8 mouse cellular contexts compared by ENCODE assay signal in the genomic region with DNA sequence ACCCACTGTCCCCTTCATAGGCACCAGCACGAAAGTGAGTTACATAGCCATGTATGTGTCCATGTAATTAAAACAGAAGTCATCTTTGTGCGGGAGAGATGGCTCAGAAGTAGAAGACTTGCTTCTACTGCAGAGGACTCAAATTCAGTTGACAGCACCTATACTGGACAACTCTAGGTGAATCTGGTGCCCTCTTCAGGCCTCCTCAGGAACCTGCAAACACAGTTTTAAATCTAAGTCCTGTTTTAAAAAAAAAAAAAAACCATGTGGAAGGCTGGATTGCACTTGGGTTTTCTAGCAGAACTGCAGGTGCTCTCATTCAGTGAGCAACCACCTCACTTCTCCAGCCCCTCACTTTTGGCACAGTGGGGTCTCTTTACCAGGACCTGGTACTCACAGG. TPM values are rescaled to one million over a fixed set of nuclear protein-coding genes. Genes with fewer than 3 reads are reported as not detected.
DNase-seq lines count a peak whose midpoint lies in the region; ATAC-seq lines count a peak whose summit lies in the region.

No protein-coding gene starts in this region.

- peaks cover 7% of the 10 kb centered on the region for H3K4me1 ChIP-seq in liver, embryonic 11.5 days (replicated peaks; ENCODE audit: control insufficient read depth, insufficient read depth, low read length)
- H3K4me1 ChIP-seq in liver, embryonic 15.5 days (replicated peaks) = peaks cover 13% of the 10 kb centered on the region

- H3K4me3 ChIP-seq in liver, embryonic 11.5 days (ENCODE audit: low read depth, low read length) = no peak overlapping the region
- H3K4me3 ChIP-seq in liver, embryonic 15.5 days (replicated peaks) = no peak overlapping the region

- 72% methylated on average over 2 of the region's 2 CpGs for WGBS in liver, embryonic 11.5 days
- 38% methylated on average over 2 of the region's 2 CpGs for WGBS in liver, embryonic 15.5 days (ENCODE audit: insufficient replicate concordance)

- H3K27me3 ChIP-seq in liver, embryonic 11.5 days (replicated peaks; ENCODE audit: control insufficient read depth, insufficient read depth, low read length) = no peaks in the 10 kb centered on the region
- no peaks in the 10 kb centered on the region for H3K27me3 ChIP-seq in liver, embryonic 15.5 days

- peak; percentile 13 to 43 for DNase-seq in adrenal gland, postnatal 36 days
- DNase-seq in adrenal gland, postnatal 4 days (ENCODE audit: low spot score in 2 of 2) = no peak
- peak; percentile 59 for DNase-seq in liver
- no peak for DNase-seq in liver, embryonic 11.5 days (ENCODE audit: low spot score)
- no peak for DNase-seq in natural killer cell, adult 2 months (ENCODE audit: low spot score in 2 of 2)
- DNase-seq in testis, postnatal 14 days (ENCODE audit: low spot score) = no peak

- no peak overlapping the region for H3K27ac ChIP-seq in liver, embryonic 11.5 days (ENCODE audit: low read depth, low read length)
- H3K27ac ChIP-seq in liver, embryonic 15.5 days (replicated peaks) = no peak overlapping the region

- H3K9ac ChIP-seq in liver, embryonic 11.5 days (ENCODE audit: low read depth, low read length) = no peak overlapping the region
- H3K9ac ChIP-seq in liver, embryonic 15.5 days = no peak overlapping the region

- H3K4me2 ChIP-seq in liver, embryonic 11.5 days = no peak overlapping the region
- H3K4me2 ChIP-seq in liver, embryonic 15.5 days = no peak overlapping the region

- H3K36me3 ChIP-seq in liver, embryonic 11.5 days (ENCODE audit: control insufficient read depth, insufficient read depth, low read length) = no peaks in the 10 kb centered on the region
- H3K36me3 ChIP-seq in liver, embryonic 15.5 days (replicated peaks) = no peaks in the 10 kb centered on the region

- ATAC-seq in liver, embryonic 11.5 days (replicated peaks; ENCODE audit: low FRiP score) = no peak; the same call in 1 of the 2 replicates
- ATAC-seq in common myeloid progenitor, adult 5-6 weeks (replicated peaks; ENCODE audit: low read depth, poor library complexity, severe bottlenecking) = peak; percentile 78
- peak; percentile 47; the same call in 1 of the 2 replicates for ATAC-seq in liver, embryonic 15.5 days (ENCODE audit: insufficient read depth)

- H3K9me3 ChIP-seq in liver, embryonic 11.5 days (ENCODE audit: control insufficient read depth, low read length) = no peaks in the 10 kb centered on the region
- H3K9me3 ChIP-seq in liver, embryonic 15.5 days (replicated peaks) = no peaks in the 10 kb centered on the region

RNA-seq across cellular contexts. Expression of a gene that starts 16.1 kb away (rescaled TPM):
- total RNA-seq in adrenal gland, postnatal 36 days (2021) = 10 to 100 TPM; 11.7 to 15.3 TPM
- total RNA-seq in adrenal gland, postnatal 4 days (2021) = 10 to 100 TPM; 29.1 to 34.6 TPM
- polyA plus RNA-seq in liver, embryonic 11.5 days (2014; fragmentation: Nextera tagmentation; extraction: Ambion mirVana) = 4.1 and 4.7 TPM in 2 replicates
- 23.8 and 25.5 TPM in 2 replicates for total RNA-seq in common myeloid progenitor, adult 5-6 weeks (2017)
- polyA plus RNA-seq in liver, embryonic 15.5 days (2015; fragmentation: Nextera tagmentation; extraction: Ambion mirVana) = 0.81 and 0.89 TPM in 2 replicates

Comparison
In these comparisons a context has a peak if more than half of its experiments do, and no peak if none do; other contexts are left out.
1. DNase-seq: peak in adrenal gland, postnatal 36 days (2 of 2) and liver (single experiment); none in adrenal gland, postnatal 4 days (0 of 2), liver, embryonic 11.5 days (single experiment), natural killer cell, adult 2 months (0 of 2) and testis, postnatal 14 days (single experiment).